Mouse (Mus musculus): ENCODE results near the gene Cma2.
"Not testable (repeated sequence)": the region's sequence is repeated elsewhere in the genome, so short reads cannot be mapped to it uniquely, and the experiment has no call there.

Cma2 gene

GRCm38 (mm10) chr14:56021305-56021704, 70.5 kb downstream of the Cma2 start:
- in situ Hi-C loops (cut with MboI; ENCODE audit: unreplicated experiment in 2 of 2): not testable (repeated sequence)
